Mouse (Mus musculus) forebrain, postnatal 0 days (tissue): ENCODE measurements around the gene Morf4l2. TPM values are rescaled to one million over a fixed set of nuclear protein-coding genes. Genes with fewer than 3 reads are reported as not detected.
A peak's percentile ranks its signal among the peaks of the same experiment; 100 is the strongest.
"Not testable (repeated sequence)": the region's sequence is repeated elsewhere in the genome, so short reads cannot be mapped to it uniquely, and the experiment has no call there.

ENCODE experiments used
- ATAC-seq: fragments of 200-750 bp; cut with Nextera tagmentation; 2 replicates; pipeline ENCODE4 v1.8.0; 2017; ENCODE audit warnings: mild to moderate bottlenecking, moderate library complexity
- DNase-seq: peaks from one replicate; pipeline ENCODE4 v3.0.0-alpha.2; 2015
- H3K27ac ChIP-seq: fragments of 300-500 bp; sonication (generic); 2 replicates; pipeline ENCODE4 v1.5.1; 2014; ENCODE audit warnings: low read depth, mild to moderate bottlenecking, antibody characterized with exemption, low read length, moderate library complexity, mixed read lengths
- H3K27me3 ChIP-seq: fragments of 300-500 bp; sonication (generic); 2 replicates; pipeline ENCODE4 v1.6.1; 2014; ENCODE audit warnings: mild to moderate bottlenecking, low read length, mixed read lengths; ENCODE audit not compliant: insufficient read depth
- H3K36me3 ChIP-seq: fragments of 300-500 bp; sonication (generic); 2 replicates; pipeline ENCODE4 v1.6.1; 2014; ENCODE audit warnings: mild to moderate bottlenecking, moderate library complexity; ENCODE audit not compliant: insufficient read depth
- H3K4me1 ChIP-seq: fragments of 300-500 bp; sonication (generic); 2 replicates; pipeline ENCODE4 v1.6.1; 2014; ENCODE audit warnings: antibody characterized with exemption; ENCODE audit not compliant: insufficient read depth
- H3K4me2 ChIP-seq: fragments of 300-500 bp; sonication (generic); 2 replicates; pipeline ENCODE4 v1.6.1; 2014; ENCODE audit warnings: low read depth, mild to moderate bottlenecking, moderate library complexity
- H3K4me3 ChIP-seq: fragments of 300-500 bp; sonication (generic); 2 replicates; pipeline ENCODE4 v1.5.1; 2014; ENCODE audit warnings: low read depth, low read length, mixed read lengths
- H3K9ac ChIP-seq: fragments of 300-500 bp; sonication (generic); 2 replicates; pipeline ENCODE4 v1.6.1; 2014; ENCODE audit warnings: mild to moderate bottlenecking
- H3K9me3 ChIP-seq: fragments of 300-500 bp; sonication (generic); 2 replicates; pipeline ENCODE4 v1.6.1; 2016; ENCODE audit warnings: low read length
- CTCF ChIP-seq: sonication (generic); IDR thresholded peaks from 2 replicates; pipeline ENCODE4 v1.5.1; 2016; ENCODE audit warnings: antibody characterized with exemption, control low read depth, low read depth
- WGBS: fragments of 180-500 bp; shearing (Covaris S2); extraction: QIAGEN DNeasy Blood & Tissue Kit; methylation state at CpG from one replicate; pipeline ENCODE4 v1.1.7; 2014; 5-methylcytosine and 5-hydroxymethylcytosine counted together
- polyA plus RNA-seq: library from polyadenylated mRNA; unstranded; fragments of >200 nt; fragmentation: Nextera tagmentation; extraction: Ambion mirVana; gene quantifications from 2 replicates; pipeline ENCODE4 v1.2.1, GENCODE M21; 2015
- total RNA-seq: library from RNA; depleted of rRNA; stranded (reverse); fragments of >200 nt; gene quantifications from 2 replicates; pipeline ENCODE4 v1.2.3, GENCODE M21; 2014; rRNA removed

Gene Morf4l2
- total and polyA plus RNA-seq, 2 experiments from 2014 or later = 542 to 616 TPM

DNA sequence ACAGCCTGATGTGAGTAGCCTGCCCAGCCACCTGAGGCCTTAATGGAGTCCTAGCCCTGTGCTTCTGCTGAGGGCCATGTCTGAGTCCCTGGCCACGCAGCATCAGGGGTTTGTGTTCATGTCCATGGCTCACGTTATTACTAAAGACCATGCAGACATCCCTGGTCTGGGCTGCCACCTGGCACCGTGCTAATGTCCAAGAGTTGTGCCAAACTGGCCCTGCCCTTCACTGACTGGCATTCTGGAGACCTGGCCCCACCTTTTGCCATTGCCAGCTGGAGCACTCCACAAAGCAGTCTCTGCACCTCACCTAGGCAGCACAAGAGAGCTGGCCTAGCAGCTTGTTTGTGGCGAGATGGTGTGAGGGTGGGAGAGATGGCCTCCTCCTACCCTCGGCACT, 50.3 kb downstream of the Morf4l2 start:
- Histone ChIP-seq H3K9ac (no peak overlapping the region), H3K4me1 (no peaks in the 10 kb centered on the region), H3K36me3 (no peaks in the 10 kb centered on the region), H3K27me3 (no peaks in the 10 kb centered on the region), H3K4me2 (no peak overlapping the region), H3K27ac (no peak overlapping the region), H3K9me3 (no peaks in the 10 kb centered on the region), H3K4me3 (no peak overlapping the region)
- TF ChIP-seq CTCF = no peak
- 77% methylated on average over 5 of the region's 5 CpGs for WGBS
- ATAC-seq (0 out of 2 replicates have a peak, but pooled peaks have one; percentile 14), DNase-seq (no peak)

DNA sequence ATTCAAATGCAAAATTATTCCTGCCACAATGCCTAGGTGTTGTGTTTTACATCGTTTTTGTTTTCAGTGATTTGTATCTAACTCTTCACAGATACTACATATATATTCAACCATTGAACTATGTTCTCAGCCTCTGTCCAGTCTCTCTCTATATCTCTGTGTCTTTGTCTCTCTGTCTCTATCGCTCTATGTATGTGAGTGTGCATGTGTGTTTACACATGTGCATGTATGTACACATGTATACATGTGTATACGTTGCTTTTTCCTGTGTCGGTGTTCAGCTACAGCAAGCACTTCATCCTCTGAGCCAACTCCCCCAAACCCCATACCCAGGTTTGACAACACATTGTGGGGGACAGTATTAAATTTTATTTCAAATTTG, 51.2 kb downstream of the Morf4l2 start:
- ATAC-seq = peak; percentile 17; the same call in 1 of the 2 replicates

DNA sequence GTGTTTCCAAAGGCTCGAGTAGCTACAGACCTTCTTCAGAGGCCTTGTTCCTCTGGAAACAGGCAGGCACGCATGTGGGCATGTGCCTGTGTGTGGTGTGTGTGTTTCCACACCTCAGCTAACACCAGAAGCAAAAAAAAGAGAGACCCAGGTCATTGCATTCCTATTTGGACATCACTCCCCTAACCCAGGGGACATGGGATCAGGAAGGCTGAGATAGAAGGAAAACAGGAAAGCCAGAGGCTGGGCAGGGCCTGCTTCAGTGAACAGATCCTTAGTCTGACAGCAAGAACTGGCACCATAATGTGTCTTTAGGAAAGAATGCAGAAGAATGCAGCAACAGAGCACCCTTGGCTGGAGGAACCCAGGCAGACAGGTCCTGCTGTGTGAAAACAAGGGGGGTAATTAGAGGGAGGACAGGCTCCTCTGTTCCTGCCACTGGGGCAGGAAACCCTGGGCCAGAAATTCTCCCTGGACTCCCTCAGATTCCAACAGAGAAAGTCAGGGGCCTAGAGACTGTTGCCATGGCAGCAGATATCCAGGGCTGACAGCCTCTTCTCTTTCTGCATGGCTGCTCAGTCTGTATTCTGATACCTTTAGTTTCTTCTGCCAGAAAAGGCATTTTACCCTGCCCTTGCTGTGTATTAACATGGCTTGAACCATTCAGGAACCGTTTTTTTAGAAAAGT, 51.7 kb downstream of the Morf4l2 start:
- ATAC-seq = peak; percentile 93
- WGBS = 30% methylated on average over 3 of the region's 3 CpGs
- H3K4me1 ChIP-seq, H3K36me3 ChIP-seq, H3K27ac ChIP-seq, H3K27me3 ChIP-seq, H3K9me3 ChIP-seq, DNase-seq, H3K4me2 ChIP-seq, H3K9ac ChIP-seq, H3K4me3 ChIP-seq: not testable (repeated sequence)

More for the DNA sequence above, 51.2 kb downstream of the Morf4l2 start:
- no peak overlapping the region for H3K27ac ChIP-seq
- H3K9ac ChIP-seq = no peak overlapping the region
- no peak overlapping the region for H3K4me3 ChIP-seq
- H3K9me3 ChIP-seq = no peaks in the 10 kb centered on the region
- WGBS = 58% methylated on average over 4 of the region's 4 CpGs
- H3K36me3 ChIP-seq = no peaks in the 10 kb centered on the region
- H3K4me2 ChIP-seq = no peak overlapping the region
- no peak for TF ChIP-seq CTCF
- DNase-seq = peak; percentile 10
- no peaks in the 10 kb centered on the region for H3K27me3 ChIP-seq
- H3K4me1 ChIP-seq = no peaks in the 10 kb centered on the region

Other genes starting within 250 kb of the Morf4l2 start
- not detected in 2 replicates for gene Kir3dl1, start 225.7 kb downstream of the Morf4l2 start, total RNA-seq
- not detected in 2 replicates for gene Kir3dl1, start 225.7 kb downstream of the Morf4l2 start, polyA plus RNA-seq
- gene Kir3dl2, start 199.6 kb downstream of the Morf4l2 start, total RNA-seq = 0.46 and 1.1 TPM in 2 replicates
- gene Kir3dl2, start 199.6 kb downstream of the Morf4l2 start, polyA plus RNA-seq = 0.36 and 0.45 TPM in 2 replicates
- gene Tceal3, start 152.8 kb downstream of the Morf4l2 start, total RNA-seq = 47.3 and 49.8 TPM in 2 replicates
- gene Tceal3, start 152.8 kb downstream of the Morf4l2 start, polyA plus RNA-seq = 78.4 and 81.2 TPM in 2 replicates
- 23.8 TPM in 2 replicates for gene Tceal1, start 35.7 kb downstream of the Morf4l2 start, total RNA-seq
- gene Tceal1, start 35.7 kb downstream of the Morf4l2 start, polyA plus RNA-seq = 19.7 and 20.7 TPM in 2 replicates
- gene Glra4, start 36.5 kb upstream of the Morf4l2 start, total RNA-seq = 0.08 TPM in 1 of 2 replicates, not detected in the other
- not detected in 2 replicates for gene Glra4, start 36.5 kb upstream of the Morf4l2 start, polyA plus RNA-seq
- gene Plp1, start 79.0 kb upstream of the Morf4l2 start, total RNA-seq = 26.9 and 36.3 TPM in 2 replicates
- 15.4 and 16.4 TPM in 2 replicates for gene Plp1, start 79.0 kb upstream of the Morf4l2 start, polyA plus RNA-seq
- gene Rab9b, start 125.1 kb upstream of the Morf4l2 start, total RNA-seq = 39.0 and 42.2 TPM in 2 replicates
- 8.7 and 18.3 TPM in 2 replicates for gene Rab9b, start 125.1 kb upstream of the Morf4l2 start, polyA plus RNA-seq
- not detected in 2 replicates for gene H2bfm, start 183.6 kb upstream of the Morf4l2 start, total RNA-seq
- not detected in 2 replicates for gene H2bfm, start 183.6 kb upstream of the Morf4l2 start, polyA plus RNA-seq
- 51.5 and 52.3 TPM in 2 replicates for gene Tmsb15b2, start 231.8 kb upstream of the Morf4l2 start, total RNA-seq
- gene Tmsb15b2, start 231.8 kb upstream of the Morf4l2 start, polyA plus RNA-seq = 107 and 157 TPM in 2 replicates
- 9.7 and 11.5 TPM in 2 replicates for gene Tmsb15l, start 233.2 kb upstream of the Morf4l2 start, total RNA-seq
- gene Tmsb15l, start 233.2 kb upstream of the Morf4l2 start, polyA plus RNA-seq = 8.7 and 12.7 TPM in 2 replicates
- gene Tmsb15b1, start 233.2 kb upstream of the Morf4l2 start, total RNA-seq = 45.7 and 50.2 TPM in 2 replicates
- 66.3 and 83.7 TPM in 2 replicates for gene Tmsb15b1, start 233.2 kb upstream of the Morf4l2 start, polyA plus RNA-seq
- 197 and 225 TPM in 2 replicates for gene Zcchc18, start 249.5 kb upstream of the Morf4l2 start, total RNA-seq
- 361 and 445 TPM in 2 replicates for gene Zcchc18, start 249.5 kb upstream of the Morf4l2 start, polyA plus RNA-seq